Mouse (Mus musculus) adrenal gland, adult 2 months (tissue): ENCODE data around the gene Smcr8. TPM values are rescaled to one million over a fixed set of nuclear protein-coding genes. Genes with fewer than 3 reads are reported as not detected.
A peak's percentile ranks its signal among the peaks of the same experiment; 100 is the strongest.
"Not testable (repeated sequence)": the region's sequence is repeated elsewhere in the genome, so short reads cannot be mapped to it uniquely, and the experiment has no call there.

Experiments
- DNase-seq: peaks from one replicate; pipeline ENCODE4 v3.0.0; 2021
- polyA plus RNA-seq: library from polyadenylated mRNA; depleted of rRNA; stranded (reverse); fragments of >200 nt; gene quantifications from 2 replicates; pipeline ENCODE4 v1.2.3, GENCODE M21; 2012
- total RNA-seq, 2 experiments: library from RNA; stranded (reverse); gene quantifications; 2 replicates each; pipeline ENCODE4 v1.2.3; 2021

Smcr8 gene
- total and polyA plus RNA-seq, 3 experiments = 8.6 to 33.3 (median 19.7) TPM

DNA sequence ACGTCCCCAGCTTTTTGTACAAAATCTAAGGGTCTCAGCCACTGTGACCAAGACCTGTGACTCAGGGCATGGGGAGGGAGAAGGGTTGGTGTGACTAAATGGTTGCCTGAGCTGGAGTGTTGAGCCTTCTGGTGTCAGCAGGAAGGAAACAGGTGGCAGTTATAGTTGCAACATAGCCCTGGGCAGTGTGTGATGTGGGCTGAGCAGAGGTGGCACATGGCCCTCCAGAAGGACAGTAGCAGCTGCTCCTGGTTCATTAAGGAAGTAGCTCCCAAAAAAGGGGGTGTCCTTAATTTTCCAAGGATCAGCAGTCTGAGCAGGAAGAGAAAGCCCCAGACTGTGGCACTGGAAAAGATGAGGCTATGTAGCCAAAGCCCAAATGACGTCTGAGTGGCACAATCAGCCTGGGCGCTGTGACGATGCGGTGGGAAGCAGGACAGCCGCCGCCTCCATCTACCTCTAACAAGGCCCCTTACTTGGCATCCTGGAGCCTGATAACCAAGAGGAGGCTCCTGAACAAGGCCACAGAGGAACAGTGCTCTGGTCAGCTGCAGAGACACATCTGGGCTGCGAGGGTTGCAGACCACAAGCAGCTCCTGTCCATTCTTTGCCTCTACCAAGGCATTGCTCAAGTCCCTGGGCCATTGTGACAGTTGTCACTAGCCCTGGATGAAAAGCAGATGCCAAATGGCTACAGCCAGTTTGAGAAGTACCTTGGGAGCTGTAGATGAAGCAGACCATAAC, 7.0 kb downstream of the Smcr8 start:
- DNase-seq = no peak

DNA sequence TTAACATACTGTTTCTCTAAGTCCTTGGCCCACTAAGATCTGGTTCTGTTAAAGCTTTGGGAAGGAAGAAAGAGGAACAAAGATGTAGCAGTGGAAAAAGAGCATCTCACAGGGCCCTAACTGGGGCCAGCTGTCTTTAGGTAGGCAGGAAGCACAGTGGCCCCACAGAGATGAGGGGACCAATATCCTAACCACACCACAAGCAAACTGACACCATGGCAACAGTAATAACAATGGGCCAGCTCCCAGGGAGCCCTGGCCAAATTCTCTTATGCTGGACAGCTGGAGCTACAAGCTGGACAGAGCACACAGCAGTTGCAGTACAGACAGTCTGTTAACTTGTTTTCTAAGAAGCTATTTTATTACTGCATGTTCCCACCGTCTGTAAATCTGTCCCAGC, 10.3 kb downstream of the Smcr8 start:
- no peak for DNase-seq

DNA sequence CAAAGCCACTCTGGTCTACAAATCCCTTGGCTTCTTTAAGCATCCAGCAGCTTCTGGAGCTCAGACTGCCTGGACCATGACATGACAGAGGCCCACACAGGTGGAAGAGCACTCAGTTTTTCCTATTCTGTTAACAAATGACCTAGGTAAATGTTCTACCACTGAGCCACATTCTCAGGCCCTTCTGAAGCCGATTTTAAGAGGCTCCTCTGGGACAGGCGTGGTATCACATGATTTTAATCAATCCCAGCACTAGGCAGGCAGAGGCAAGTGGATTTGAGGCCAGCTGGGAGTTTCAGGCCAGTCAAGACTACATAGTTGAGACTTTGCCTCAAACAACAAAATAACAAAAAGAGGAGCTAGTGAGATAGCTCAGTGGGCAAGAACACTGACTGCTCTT, 13.1 kb downstream of the Smcr8 start:
- DNase-seq = no peak

DNA sequence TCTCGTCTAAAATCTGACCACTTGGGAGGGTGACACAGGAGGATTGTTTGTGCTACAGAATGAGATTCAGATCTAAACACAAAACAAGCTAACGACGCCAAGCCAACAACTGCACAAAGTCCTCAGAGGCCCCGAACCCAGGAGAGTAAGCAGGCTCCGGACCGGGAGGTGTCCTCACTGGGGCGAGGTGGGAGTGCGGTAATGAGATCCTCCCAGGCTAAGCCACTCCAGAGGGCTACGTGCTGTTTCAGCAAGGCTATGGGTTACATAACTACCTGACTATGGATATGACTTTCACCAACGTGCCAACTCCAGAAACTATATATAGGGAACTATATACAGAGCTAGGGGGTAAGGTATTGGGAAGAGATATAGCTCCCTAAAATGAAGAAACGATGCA, 19.0 kb downstream of the Smcr8 start:
- no peak for DNase-seq

DNA sequence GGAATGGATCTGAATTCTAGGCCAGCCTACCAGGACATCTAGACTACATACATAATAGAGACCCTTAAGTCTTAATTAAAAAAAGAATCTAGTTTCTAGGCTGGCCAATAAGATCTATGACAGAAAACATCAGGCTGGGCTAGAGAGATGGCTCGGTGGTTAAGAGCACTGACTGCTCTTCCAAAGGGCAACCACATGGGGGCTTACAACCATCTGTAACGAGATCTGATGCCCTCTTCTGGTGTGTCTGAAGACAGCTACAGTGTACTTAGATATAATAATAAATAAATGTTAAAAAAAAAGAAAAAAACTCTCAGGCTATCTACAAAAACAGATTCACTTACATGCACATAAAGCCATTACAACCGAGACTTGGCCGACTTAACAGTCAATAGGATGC, 22.7 kb downstream of the Smcr8 start:
- DNase-seq = no peak

DNA sequence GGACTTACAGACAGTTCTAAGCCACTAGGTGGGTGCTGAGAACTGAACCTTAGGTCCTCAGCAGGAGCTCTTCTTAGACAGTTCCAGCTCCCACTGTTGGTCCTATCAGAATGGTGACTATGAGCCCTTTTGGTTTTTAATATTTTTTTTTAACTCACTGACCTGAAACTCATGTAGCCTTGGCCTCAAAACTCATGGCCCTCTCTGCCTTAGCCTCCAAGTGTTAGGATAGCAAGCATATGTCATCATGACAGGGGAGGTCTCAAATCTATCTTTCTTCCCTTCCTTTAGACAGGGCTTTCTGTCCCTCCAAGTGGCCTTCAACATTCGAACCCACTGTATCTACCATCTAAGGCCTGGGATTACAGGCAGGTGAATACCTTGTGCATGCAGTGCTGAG, 23.6 kb downstream of the Smcr8 start:
- peak; percentile 53 for DNase-seq

DNA sequence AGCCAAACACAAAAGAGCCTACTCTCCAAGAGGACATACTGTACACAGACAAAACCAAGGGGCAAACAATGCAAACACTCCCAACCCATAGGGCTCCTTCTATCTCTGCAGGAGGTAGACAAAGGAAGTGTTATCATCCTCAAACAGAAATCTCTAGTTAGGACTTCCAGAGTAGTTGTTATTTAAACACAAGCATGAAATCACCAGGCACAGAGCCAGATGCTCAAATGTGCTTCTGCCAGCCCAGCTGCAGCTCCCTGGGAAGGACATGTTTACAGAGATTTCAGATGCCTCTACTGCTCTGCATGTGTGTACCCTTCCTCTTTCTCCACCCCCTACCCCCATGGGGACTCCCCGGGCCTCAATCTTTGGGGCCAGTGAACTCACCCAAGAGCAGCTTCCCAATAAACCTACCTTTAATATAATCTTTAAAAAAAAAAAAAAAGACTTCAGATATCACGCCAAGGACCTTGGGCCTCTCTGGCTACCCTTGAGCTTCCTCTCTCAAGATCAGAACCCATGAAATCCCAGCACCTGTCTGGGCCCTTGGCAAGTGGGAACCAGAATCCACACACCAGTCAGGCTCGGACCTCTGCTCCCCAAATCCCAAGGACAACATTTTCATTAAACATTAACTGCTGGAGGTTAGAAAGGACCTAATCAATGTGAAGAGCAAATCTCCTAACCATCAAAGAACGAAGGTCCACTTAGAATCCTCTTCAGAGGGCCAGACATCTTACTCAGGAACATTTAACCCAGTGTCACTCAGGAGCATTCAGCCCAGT, 31.2 kb downstream of the Smcr8 start:
- peak; percentile 84 for DNase-seq

DNA sequence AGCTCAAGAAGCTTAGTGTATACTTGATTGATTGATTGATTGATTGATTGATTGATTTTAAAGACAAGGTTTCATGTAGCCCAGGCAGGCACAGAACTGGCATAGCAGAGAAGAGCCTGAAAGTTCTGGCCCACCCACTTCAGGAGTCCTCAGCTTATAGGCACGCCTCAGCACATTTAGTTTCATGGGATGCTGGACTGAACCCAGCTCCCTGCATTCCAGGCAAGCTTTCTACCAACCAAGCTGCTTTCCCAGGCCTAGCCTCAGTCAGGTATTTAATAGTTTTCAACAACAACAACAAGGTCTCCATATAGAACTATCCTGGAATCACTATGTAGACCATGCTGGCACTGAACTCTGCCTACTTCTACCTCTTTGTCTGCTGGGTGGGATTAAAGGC, 32.2 kb downstream of the Smcr8 start:
- no peak for DNase-seq

DNA sequence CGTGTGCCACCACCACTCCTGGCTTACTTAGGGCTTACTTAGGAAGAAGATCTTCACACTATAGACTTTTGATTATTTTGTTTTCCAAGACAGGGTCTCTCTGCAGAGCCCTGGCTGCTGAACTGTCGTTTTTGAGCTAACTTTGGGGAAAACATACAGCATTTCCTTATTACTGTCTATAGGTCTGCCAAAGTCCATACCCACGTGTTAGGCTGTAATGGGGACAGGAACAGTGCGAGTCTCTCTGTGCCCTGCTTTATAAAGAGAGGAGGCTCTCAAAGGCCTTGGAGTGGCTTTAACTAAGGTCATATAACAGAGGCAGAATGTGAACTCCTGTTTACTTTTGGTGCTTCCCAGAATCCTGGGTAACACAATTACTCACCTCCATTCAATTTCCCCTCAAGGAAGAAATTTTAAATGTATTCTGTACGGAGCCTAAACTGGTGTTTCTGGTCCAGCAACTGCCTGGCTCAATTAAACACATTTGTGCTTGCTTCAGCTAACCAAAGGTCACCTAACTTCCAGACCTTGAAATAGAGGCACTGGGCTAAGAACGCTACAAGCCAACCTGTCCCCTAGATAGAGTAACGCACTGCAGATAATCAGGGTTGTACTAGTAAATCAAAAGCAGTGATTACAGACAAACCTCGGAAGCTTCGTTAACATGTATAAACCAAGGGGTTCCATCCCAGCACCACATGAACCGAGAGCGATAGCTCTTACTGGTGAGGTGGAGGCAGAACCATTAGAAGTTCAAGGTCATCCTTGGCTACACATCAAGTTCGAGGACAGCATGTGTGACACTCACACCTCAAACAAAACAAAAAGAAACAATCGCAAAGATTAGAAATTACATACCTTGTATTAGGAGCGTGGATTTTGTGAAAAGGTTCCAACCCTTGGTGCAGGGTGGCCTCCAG, 33.0 kb downstream of the Smcr8 start:
- peak; percentile 35 for DNase-seq

DNA sequence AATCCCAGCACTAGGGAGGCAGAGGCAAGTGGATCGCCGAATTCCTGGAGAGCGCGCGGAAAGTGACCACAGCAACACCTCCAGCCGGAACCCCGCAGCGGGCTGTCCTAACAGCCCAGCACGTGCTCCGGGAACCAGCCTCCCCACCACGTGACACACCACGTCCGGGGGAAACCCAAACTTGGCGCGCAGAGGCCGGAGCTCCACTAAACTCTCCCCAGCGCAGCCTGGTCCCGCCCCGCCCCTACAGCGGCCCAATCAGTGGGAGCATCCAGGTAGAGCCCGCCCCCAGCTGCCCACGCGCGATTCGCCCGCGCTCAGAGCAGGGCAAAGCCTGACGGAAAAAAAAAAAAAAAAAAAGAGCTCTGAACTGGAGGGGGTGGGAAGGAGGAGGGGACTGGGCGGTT, 33.7 kb downstream of the Smcr8 start:
- DNase-seq = peak; percentile 99

DNA sequence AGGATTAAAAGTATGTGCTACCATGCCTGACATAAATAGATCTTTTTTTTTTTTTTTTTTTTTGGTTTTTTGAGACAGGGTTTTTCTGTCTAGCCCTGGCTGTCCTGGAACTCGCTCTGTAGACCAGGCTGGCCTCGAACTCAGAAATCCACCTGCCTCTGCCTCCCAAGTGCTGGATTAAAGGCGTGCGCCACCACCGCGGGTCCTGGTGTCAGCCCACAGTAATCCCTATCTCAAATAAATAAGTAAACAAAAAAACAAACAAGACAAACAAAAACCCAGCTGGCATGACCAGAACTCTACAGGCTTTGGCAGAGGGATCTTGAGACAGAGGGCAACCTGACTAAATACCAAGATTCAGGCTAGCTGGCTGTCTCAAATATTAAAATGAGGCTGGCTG, 34.3 kb downstream of the Smcr8 start, which contains the start of gene Shmt1:
Shmt1 (minus strand) TSS at position 101 of the 400 bp plus-strand sequence.
- not testable (repeated sequence) for DNase-seq

DNA sequence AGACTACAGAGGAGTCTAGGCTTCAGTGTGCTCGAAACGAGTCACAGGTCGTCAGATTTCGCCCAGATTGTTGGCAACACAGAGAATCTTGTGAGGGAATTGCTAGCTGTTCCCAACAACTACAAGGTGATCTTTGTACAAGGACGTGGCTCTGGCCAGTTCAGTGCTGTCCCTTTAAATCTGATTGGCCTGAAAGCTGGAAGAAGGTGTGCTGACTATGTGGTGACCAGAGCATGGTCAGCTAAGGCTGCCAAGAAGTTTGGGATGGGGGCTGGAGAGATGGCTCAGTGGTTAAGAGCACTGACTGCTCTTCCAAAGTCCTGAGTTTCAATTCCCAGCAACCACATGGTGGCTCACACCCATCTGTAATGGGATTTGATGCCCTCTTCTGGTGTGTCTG, 39.1 kb downstream of the Smcr8 start:
- no peak for DNase-seq

DNA sequence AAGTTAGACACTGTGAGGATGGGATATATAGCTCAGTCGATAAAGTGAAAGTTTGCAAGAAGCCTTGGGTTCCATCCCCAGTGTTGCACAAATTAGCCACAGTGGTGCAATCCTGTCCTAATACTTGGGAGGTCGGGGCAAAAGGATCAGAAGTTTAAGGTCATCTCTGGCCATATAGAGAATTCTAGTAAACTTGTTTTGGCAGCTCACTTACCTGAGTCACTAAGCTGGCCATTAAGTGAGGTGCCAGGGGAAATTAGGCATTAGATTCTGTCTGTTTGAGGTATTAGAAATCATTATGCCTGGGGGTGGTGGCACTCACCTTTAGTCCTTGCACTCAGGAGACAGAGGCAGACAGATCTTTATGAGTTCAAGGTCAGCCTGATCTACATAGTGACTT, 46.4 kb downstream of the Smcr8 start:
- no peak for DNase-seq

DNA sequence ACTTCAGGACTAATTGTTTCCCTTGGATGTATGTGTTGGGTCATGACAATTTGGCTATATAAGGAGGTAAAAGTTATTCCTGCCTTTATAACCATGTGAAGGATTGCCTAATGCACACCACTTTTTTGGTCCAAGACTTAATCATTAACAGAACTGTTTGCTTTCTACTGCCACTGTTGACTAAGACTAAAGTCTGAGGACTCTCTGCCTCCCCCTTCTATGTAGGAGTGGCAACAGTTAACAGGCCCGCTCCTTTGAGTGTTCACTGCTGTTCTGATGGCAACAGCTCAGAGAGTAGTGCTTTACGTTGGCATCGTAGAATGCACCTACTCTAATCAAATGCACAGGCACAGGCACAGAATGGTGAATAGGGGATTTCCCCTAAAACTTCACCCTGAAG, 47.9 kb downstream of the Smcr8 start:
- no peak for DNase-seq

DNA sequence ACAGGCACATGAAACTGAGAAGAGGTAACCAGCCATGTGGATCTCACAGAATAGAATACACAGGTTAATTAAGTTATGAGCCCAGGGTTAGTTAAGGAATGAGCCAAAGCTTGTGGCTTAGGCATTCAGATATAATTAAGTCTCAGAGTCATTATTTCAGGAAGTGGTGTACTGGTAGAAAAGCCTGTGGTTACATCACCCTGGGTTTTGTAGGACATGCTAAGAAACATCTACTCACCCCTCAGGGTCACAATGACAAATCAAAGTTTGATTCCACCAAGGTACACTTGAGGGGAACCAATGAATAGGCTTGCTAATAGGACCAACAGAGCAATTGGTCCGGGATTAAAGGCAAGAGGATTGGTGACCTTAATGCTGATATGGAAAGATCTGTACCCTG, 49.4 kb downstream of the Smcr8 start:
- no peak for DNase-seq

DNA sequence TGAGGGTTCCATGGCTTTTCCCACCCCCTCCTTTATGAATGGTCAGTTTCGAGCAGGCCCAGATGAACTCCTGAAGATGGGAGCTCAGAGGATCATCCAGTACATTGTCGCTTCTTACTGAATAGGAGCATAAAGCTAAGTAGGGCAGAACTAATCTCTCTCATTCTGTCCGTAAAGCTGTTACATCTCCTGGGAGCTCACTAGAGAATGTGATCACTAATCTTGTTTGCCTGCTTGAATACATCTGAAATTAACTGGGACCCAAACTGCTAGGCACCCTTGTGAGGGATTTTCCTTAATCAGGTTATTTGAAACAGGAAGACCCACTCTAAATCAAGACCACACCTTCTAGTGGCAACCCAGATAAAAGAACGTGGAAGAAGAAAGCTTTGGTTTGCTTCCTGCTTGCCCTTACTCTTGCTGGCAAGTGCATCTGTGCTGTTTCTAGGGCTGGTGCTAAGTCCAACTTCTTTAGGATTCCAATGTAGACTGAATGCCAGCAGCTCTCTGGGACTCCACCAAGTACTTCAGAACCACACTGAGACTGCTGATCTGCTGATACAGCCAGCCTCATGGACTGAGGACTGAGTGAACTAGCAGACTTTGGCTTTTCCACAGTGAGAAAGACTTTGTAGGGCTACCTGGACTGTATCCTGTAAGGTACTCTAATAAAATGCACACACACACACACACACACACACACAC, 50.1 kb downstream of the Smcr8 start:
- DNase-seq = no peak

DNA sequence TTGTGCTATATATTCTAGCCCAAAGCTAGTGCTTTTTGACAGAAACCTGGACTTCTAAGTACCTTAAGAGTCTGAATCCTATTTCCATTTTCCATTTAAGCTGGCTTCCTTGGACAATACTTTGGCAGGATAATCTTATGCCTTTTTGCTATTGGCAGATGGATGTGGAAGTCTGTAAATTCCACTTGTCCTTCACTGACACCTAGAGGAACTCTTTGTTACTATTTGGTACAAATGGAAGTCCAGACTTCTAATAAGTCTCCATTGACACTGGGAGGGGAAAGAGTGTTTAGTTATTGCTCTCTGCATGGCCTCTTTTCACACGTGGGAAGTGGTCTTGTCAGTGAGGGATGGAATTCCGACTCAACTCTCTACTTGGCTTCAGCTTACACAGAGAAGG, 51.6 kb downstream of the Smcr8 start:
- no peak for DNase-seq

DNA sequence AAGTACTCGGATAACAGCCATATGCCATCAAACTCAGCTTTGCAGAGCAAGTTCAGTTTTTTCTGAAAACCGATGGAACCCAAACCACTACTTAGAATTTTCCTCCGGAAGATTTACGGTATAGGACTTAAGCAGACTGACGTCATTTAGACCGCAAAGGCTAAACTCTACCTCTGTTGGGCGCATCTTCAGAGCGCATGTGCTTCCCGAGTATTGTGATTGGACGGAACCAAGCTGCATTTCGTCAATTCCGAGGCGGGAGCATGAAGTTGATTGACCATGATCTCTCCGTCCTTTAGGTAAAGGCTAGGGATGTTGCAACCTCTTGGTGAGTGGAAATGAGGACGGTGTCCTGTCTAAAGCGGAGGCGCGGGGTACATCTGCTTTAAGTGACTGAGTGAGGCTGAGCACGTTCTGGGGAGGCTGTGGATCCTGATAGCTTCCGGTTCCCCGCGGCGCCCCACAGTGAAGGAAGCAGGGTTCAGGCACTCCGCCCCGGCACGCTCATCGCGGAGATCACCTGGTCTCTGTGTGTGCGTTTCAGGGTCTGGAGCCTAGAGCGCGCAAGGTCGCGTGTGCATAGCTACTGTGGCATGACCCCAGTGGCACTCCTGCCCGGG, 53.2 kb downstream of the Smcr8 start, which contains the start of gene Dhrs7b:
Dhrs7b (plus strand) TSS at position 199 of the 620 bp plus-strand sequence.
- peak; percentile 92 for DNase-seq

DNA sequence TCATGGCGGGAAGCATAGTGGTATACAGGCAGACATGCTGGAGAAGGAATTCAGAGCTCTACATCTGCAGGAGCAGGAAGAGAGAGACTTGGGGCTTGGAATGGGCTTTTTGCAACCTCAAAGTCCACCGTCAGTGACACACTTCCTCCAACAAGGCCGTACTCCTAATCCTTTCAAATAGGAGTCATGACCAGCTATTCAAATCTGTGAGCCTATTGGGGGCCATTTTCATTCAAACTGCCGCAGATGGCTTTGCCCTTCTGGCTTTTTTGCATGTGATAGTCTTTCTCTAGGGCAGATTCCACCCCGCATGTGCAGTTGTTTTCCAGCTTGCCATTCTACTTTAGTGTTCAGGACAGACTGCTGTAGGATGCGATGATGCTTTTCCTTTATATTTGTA, 59.6 kb downstream of the Smcr8 start:
- no peak for DNase-seq
